Mouse (Mus musculus) urinary bladder, postnatal 4 days (tissue): ENCODE results near the gene Fam205a2.
"Not testable (repeated sequence)": the region's sequence is repeated elsewhere in the genome, so short reads cannot be mapped to it uniquely, and the experiment has no call there.

Experiments
- DNase-seq, 2 experiments: peaks; one replicate each; pipeline ENCODE4 v3.0.0; 2021 to 2022; ENCODE audit warnings: low spot score in 2 of 2

Gene Fam205a2

DNA sequence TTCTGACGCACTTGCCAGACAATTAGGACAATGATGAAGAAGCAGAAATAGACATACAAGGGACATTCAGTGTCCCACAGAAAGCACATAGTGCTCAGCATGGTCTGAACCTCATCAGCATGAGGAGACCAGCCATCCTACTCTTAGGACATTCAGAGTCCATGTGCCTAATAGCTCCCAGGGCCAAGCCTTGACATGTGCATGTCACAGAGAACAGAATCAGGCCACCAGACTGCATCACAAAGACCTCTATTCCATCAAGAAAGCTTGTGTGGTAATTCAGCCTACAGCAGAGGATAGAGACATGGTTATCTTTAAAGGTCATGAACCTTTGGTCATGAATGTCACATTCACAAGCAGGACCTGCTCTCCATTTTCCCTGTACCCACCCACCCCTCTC is at the start of gene Fam205a2:
Gene Fam205a2 (minus strand): TSS at position 101 of the 400 bp plus-strand sequence.
- not testable (repeated sequence) for DNase-seq
